Mouse (Mus musculus): ENCODE results near the gene Prr9.

DNA sequence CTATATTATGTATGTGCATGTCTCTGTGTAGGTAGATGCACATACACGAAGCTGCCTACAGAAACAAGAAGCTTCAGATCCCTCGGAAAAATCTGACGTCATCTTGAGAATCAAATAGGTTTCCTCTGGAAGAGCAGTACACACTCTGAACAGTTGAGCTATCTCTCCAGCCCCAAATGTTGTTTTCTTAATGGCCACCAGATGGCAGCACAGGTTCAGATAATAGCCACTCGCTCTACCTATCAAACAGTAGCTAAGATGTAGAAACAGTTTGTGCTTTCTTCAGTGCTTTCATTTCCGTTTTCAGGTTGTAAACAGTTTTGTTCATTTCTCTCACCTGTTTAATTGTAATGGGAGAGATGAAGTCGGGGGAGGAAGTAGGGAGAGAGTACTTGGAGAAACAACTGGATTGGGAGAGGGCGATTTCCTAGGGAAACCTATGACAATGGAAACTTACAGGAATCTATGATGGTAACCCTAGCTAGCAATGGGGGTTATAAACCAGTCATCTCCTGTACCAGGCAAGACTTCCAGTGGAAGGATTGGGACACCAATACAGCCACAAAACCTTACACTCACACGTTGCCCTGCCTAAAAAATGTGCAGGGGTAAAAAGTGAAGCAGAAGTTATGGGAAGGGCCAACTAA, 27.0 kb upstream of the Prr9 start:
- TF ChIP-seq TCF3 (IDR thresholded peaks at IDR 0.05; ENCODE audit: insufficient read length, low read depth) (no peak), POLR2A (IDR thresholded peaks at IDR 0.05; ENCODE audit: insufficient read length, low read depth) (no peak), CEBPB (IDR thresholded peaks at IDR 0.05; ENCODE audit: insufficient read depth, poor library complexity, severe bottlenecking) (no peak), REST (IDR thresholded peaks at IDR 0.05; ENCODE audit: insufficient read depth, insufficient read length) (no peak), MYOG (IDR thresholded peaks at IDR 0.05; ENCODE audit: control insufficient read depth in 1 of 3, insufficient read depth in 1 of 3, insufficient read length in 2 of 3, low read depth in 2 of 3) (no peak), USF1 (IDR thresholded peaks at IDR 0.05; ENCODE audit: low read depth) (no peak), TCF12 (IDR thresholded peaks at IDR 0.05; ENCODE audit: insufficient read depth, poor library complexity, severe bottlenecking) (no peak), MYOD1 (IDR thresholded peaks at IDR 0.05; ENCODE audit: control insufficient read depth in 1 of 3, insufficient read length in 2 of 3, low read depth in 2 of 3) (no peak), POLR2AphosphoS2 (IDR thresholded peaks at IDR 0.05; ENCODE audit: insufficient read length, low read depth) (no peak)
